Mouse (Mus musculus): ENCODE results near the gene Tenm3. TPM values are rescaled to one million over a fixed set of nuclear protein-coding genes. Genes with fewer than 3 reads are reported as not detected.

Tenm3 gene
- polyA plus RNA-seq, 1 experiment from 2014 or later: 42.9 TPM

- H3K27ac ChIP-seq (replicated peaks): peak overlapping the region; percentile 22; the same call in 1 of the 2 replicates
- H3K27me3 ChIP-seq: no peaks in the 10 kb centered on the region
- WGBS: 34% methylated on average over 22 of the region's 22 CpGs
These were observed 387.2 kb downstream of the Tenm3 start for GRCm38 (mm10) chr8:48456328-48457124.

GRCm38 (mm10) chr8:48451247-48451635, 392.5 kb downstream of the Tenm3 start:
- H3K36me3 ChIP-seq: no peaks in the 10 kb centered on the region
- peak overlapping the region; percentile 85 for H3K27ac ChIP-seq (replicated peaks)
- no peaks in the 10 kb centered on the region for H3K9me3 ChIP-seq (replicated peaks)
- ATAC-seq (ENCODE audit: insufficient number of reproducible peaks, low FRiP score, low TSS enrichment, low read depth): 0 out of 2 replicates have a peak, but pooled peaks have one; percentile 20
- H3K4me1 ChIP-seq: peaks cover 38% of the 10 kb centered on the region
- WGBS: 10% methylated on average over 7 of the region's 7 CpGs
- H3K9ac ChIP-seq: no peak overlapping the region
- H3K4me3 ChIP-seq (replicated peaks): peak overlapping the region; percentile 26
- peak overlapping the region; percentile 48 for H3K4me2 ChIP-seq (replicated peaks)
- no peaks in the 10 kb centered on the region for H3K27me3 ChIP-seq

More at GRCm38 (mm10) chr8:48456328-48457124, 387.2 kb downstream of the Tenm3 start:
- peak; percentile 63; the same call in 1 of the 2 replicates for ATAC-seq (ENCODE audit: insufficient number of reproducible peaks, low FRiP score, low TSS enrichment, low read depth)
- Histone ChIP-seq H3K9me3 (replicated peaks) (no peaks in the 10 kb centered on the region), H3K9ac (no peak overlapping the region), H3K4me1 (peaks cover 25% of the 10 kb centered on the region), H3K36me3 (no peaks in the 10 kb centered on the region), H3K4me3 (replicated peaks) (no peak overlapping the region), H3K4me2 (replicated peaks) (peak overlapping the region; percentile 32)

- ATAC-seq (ENCODE audit: insufficient number of reproducible peaks, low FRiP score, low TSS enrichment, low read depth): peak; percentile 81
- H3K27ac ChIP-seq (replicated peaks): peak overlapping the region; percentile 85
- no peak overlapping the region for H3K9ac ChIP-seq
- H3K36me3 ChIP-seq: no peaks in the 10 kb centered on the region
- no peaks in the 10 kb centered on the region for H3K9me3 ChIP-seq (replicated peaks)
- WGBS: 21% methylated on average over 23 of the region's 23 CpGs
- peaks cover 34% of the 10 kb centered on the region for H3K4me1 ChIP-seq
- peak overlapping the region; percentile 48 for H3K4me2 ChIP-seq (replicated peaks)
- peak overlapping the region; percentile 26 for H3K4me3 ChIP-seq (replicated peaks)
- H3K27me3 ChIP-seq: no peaks in the 10 kb centered on the region
These were observed 393.1 kb downstream of the Tenm3 start for GRCm38 (mm10) chr8:48450397-48451246.

- ATAC-seq (ENCODE audit: insufficient number of reproducible peaks, low FRiP score, low TSS enrichment, low read depth): no peak
- no peak overlapping the region for H3K4me2 ChIP-seq (replicated peaks)
- no peak overlapping the region for H3K9ac ChIP-seq
- H3K4me1 ChIP-seq: peaks cover 34% of the 10 kb centered on the region
- H3K9me3 ChIP-seq (replicated peaks): no peaks in the 10 kb centered on the region
- H3K4me3 ChIP-seq (replicated peaks): no peak overlapping the region
- H3K27ac ChIP-seq (replicated peaks): 0 out of 2 replicates have a peak overlapping the region, but pooled peaks have one; percentile 29
- WGBS: 8% methylated on average over 3 of the region's 3 CpGs
- no peaks in the 10 kb centered on the region for H3K27me3 ChIP-seq
- no peaks in the 10 kb centered on the region for H3K36me3 ChIP-seq
These were observed 394.1 kb downstream of the Tenm3 start for GRCm38 (mm10) chr8:48449625-48450024.

DNA sequence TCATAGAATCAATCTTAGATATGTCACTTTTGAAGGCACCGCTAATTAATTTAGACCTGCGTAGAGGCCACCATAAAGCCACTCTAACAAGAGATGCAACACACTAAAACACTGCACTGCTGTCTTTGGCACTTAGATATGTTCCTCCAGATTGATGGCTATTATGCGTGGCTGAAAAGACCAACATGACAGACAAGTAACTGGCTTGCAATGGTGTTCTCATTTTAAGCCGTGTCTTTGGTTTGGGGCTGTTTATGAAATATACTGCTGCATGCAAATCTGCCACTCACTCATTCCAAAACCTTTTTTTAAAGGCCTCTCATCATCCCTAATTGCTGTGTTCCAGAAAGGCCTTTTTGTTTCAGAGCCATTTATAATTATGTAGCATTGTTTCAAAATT, 398.1 kb downstream of the Tenm3 start:
- no peak for ATAC-seq (ENCODE audit: insufficient number of reproducible peaks, low FRiP score, low TSS enrichment, low read depth)
- H3K27me3 ChIP-seq: no peaks in the 10 kb centered on the region
- no peak overlapping the region for H3K27ac ChIP-seq (replicated peaks)
- no peaks in the 10 kb centered on the region for H3K36me3 ChIP-seq
- no peak overlapping the region for H3K9ac ChIP-seq
- H3K4me2 ChIP-seq (replicated peaks): no peak overlapping the region
- WGBS: 82% methylated on average over 4 of the region's 4 CpGs
- H3K9me3 ChIP-seq (replicated peaks): no peaks in the 10 kb centered on the region
- no peak overlapping the region for H3K4me3 ChIP-seq (replicated peaks)
- H3K4me1 ChIP-seq: peaks cover 23% of the 10 kb centered on the region

DNA sequence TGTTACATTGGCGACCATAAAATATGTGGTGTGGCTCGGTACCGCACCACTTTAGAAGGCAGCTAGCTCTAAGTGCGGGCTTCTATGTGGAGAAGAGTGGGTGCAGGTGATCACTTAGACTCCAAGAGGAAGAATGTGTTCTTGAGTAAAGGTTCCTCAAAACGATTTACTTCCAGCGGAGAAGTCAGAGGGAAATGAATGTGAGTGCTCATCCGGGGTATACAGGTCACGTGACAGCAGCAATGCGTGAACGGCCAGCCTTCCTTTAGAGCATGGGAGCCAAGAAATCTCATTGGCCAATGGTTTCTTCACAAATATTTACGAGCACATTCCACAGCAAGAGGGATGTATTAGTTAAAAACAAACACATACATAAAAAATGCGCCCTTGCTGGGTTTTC, 404.3 kb downstream of the Tenm3 start:
- Histone ChIP-seq H3K4me2 (replicated peaks) (no peak overlapping the region), H3K9ac (no peak overlapping the region), H3K4me1 (0 out of 2 replicates have a peak, but pooled peaks cover 8% of the 10 kb centered on the region), H3K27me3 (no peaks in the 10 kb centered on the region), H3K36me3 (no peaks in the 10 kb centered on the region), H3K9me3 (replicated peaks) (no peaks in the 10 kb centered on the region), H3K4me3 (replicated peaks) (no peak overlapping the region), H3K27ac (replicated peaks) (no peak overlapping the region)
- no peak for ATAC-seq (ENCODE audit: insufficient number of reproducible peaks, low FRiP score, low TSS enrichment, low read depth)
- 92% methylated on average over 12 of the region's 12 CpGs for WGBS

DNA sequence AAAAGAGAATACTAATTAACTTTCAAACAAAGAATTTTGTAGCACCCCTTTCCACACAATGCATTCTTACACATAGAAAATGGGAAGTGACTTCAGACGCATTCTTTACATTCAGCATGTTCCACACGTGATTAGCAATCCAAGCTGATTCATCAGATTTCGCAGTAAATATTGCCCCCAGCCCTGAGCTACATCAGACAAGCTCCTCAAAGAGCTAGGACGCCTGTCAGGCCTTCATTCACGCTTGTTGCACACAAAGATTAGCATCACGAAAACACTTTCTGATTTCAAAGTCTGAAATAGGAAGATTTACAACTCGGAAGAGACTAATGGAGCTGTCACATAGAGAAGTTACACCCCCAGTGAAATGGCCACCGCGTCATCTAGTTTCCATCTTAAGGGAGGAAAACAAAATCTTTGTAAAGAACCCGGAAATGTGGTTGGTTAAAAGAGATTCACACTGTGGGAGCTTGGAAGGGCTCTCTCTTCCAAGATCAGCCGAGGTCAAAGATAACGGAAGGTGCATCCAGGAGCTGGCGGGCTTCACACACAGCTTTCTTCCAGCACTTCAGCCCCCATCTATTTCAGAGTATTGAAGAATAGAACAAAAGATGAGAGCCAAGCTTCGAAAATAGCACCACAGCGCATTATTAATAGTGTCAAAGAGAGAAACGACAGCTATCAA, 406.1 kb downstream of the Tenm3 start:
- Histone ChIP-seq H3K4me2 (replicated peaks) (no peak overlapping the region), H3K4me3 (replicated peaks) (no peak overlapping the region), H3K9me3 (replicated peaks) (no peaks in the 10 kb centered on the region), H3K27ac (replicated peaks) (no peak overlapping the region), H3K36me3 (no peaks in the 10 kb centered on the region), H3K9ac (no peak overlapping the region), H3K4me1 (0 out of 2 replicates have a peak, but pooled peaks cover 8% of the 10 kb centered on the region), H3K27me3 (no peaks in the 10 kb centered on the region)
- 47% methylated on average over 16 of the region's 16 CpGs for WGBS
- no peak for ATAC-seq (ENCODE audit: insufficient number of reproducible peaks, low FRiP score, low TSS enrichment, low read depth)

DNA sequence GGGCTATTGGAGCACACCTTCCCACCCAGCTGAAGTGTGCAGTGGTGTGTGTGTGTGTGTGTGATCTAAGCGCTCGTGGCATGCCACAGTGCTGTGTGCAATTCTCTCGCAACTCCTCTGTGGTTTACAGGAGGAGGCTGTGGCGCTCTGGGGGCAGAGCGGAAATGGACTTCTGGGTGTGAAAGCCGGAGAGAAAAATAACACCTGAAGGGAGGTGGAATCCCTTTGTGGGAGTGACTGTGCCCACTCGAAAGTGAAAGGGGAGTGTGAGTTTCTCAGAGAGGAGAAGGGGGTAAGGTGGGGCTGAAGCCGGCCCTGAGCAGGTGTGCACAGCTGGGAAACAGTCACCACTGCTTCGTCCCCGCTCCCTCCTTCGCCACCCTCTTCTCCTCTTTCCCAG, 418.6 kb downstream of the Tenm3 start:
- Histone ChIP-seq H3K4me2 (replicated peaks) (no peak overlapping the region), H3K27me3 (no peaks in the 10 kb centered on the region), H3K36me3 (no peaks in the 10 kb centered on the region), H3K27ac (replicated peaks) (no peak overlapping the region), H3K4me3 (replicated peaks) (no peak overlapping the region), H3K9me3 (replicated peaks) (no peaks in the 10 kb centered on the region), H3K9ac (no peak overlapping the region), H3K4me1 (no peaks in the 10 kb centered on the region)
- WGBS: 79% methylated on average over 11 of the region's 11 CpGs
- ATAC-seq (ENCODE audit: insufficient number of reproducible peaks, low FRiP score, low TSS enrichment, low read depth): no peak

GRCm38 (mm10) chr8:48417714-48418113, 426.0 kb downstream of the Tenm3 start:
- ATAC-seq (ENCODE audit: insufficient number of reproducible peaks, low FRiP score, low TSS enrichment, low read depth): no peak
- no peak overlapping the region for H3K4me2 ChIP-seq (replicated peaks)
- peaks cover 3% of the 10 kb centered on the region; the same call in 1 of the 2 replicates for H3K4me1 ChIP-seq
- no peak overlapping the region for H3K9ac ChIP-seq
- H3K4me3 ChIP-seq (replicated peaks): no peak overlapping the region
- H3K36me3 ChIP-seq: 0 out of 2 replicates have a peak, but pooled peaks cover 6% of the 10 kb centered on the region
- H3K9me3 ChIP-seq (replicated peaks): no peaks in the 10 kb centered on the region
- H3K27me3 ChIP-seq: no peaks in the 10 kb centered on the region
- WGBS: 42% methylated on average over 11 of the region's 11 CpGs
- H3K27ac ChIP-seq (replicated peaks): no peak overlapping the region

- H3K9ac ChIP-seq: no peak overlapping the region
- H3K9me3 ChIP-seq (replicated peaks): no peaks in the 10 kb centered on the region
- no peak overlapping the region for H3K4me2 ChIP-seq (replicated peaks)
- H3K36me3 ChIP-seq: peaks cover 19% of the 10 kb centered on the region
- H3K27ac ChIP-seq (replicated peaks): no peak overlapping the region
- WGBS: 95% methylated on average over 8 of the region's 8 CpGs
- H3K27me3 ChIP-seq: no peaks in the 10 kb centered on the region
- no peaks in the 10 kb centered on the region for H3K4me1 ChIP-seq
- no peak for ATAC-seq (ENCODE audit: insufficient number of reproducible peaks, low FRiP score, low TSS enrichment, low read depth)
- H3K4me3 ChIP-seq (replicated peaks): no peak overlapping the region
These were observed 432.8 kb downstream of the Tenm3 start for GRCm38 (mm10) chr8:48410916-48411315.

GRCm38 (mm10) chr8:48400572-48400972, 443.2 kb downstream of the Tenm3 start:
- 63% methylated on average over 12 of the region's 12 CpGs for WGBS

More at GRCm38 (mm10) chr8:48400572-48400972, 443.2 kb downstream of the Tenm3 start:
- Histone ChIP-seq H3K9me3 (replicated peaks) (no peaks in the 10 kb centered on the region), H3K4me2 (replicated peaks) (no peak overlapping the region), H3K36me3 (0 out of 2 replicates have a peak, but pooled peaks cover under 1% of the 10 kb centered on the region), H3K4me1 (no peaks in the 10 kb centered on the region), H3K9ac (no peak overlapping the region), H3K4me3 (replicated peaks) (no peak overlapping the region), H3K27ac (replicated peaks) (no peak overlapping the region), H3K27me3 (no peaks in the 10 kb centered on the region)
- no peak for ATAC-seq (ENCODE audit: insufficient number of reproducible peaks, low FRiP score, low TSS enrichment, low read depth)
